Mouse (Mus musculus): ENCODE results near the gene Nfkbil1. TPM values are rescaled to one million over a fixed set of nuclear protein-coding genes. Genes with fewer than 3 reads are reported as not detected.

The Nfkbil1 gene
- polyA plus RNA-seq, 1 experiment: not detected

DNA sequence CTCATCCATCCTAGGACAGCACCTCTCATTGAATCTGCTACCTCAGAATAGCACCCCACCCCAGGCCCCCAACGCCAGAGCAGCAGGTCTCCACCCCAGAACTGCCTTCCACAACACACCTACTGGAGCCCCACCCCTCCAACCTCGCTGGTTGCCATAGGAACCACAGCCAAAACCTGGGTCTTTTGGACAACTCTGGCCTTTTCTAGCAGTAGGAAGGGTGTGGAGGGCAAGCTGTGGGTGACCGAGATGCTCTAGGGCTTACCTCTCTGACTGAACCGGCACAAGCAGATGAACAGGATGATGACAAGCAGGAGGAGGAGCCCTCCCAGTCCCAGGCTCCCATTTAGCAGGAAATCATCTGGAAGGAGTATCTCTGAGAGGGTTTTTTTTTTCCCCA, 48.9 kb downstream of the Nfkbil1 start:
- peaks cover 5% of the 10 kb centered on the region for H3K4me1 ChIP-seq (ENCODE audit: control insufficient read depth, insufficient read depth, low read length)
- 2% methylated on average over 4 of the region's 4 CpGs for WGBS
- TF ChIP-seq CTCF (IDR thresholded peaks at IDR 0.05; ENCODE audit: insufficient read depth, low read depth, low read length): no peak
- TF ChIP-seq POLR2A (IDR thresholded peaks at IDR 0.05; ENCODE audit: insufficient read depth, low read depth, low read length): no peak
- 0 out of 2 replicates have a peak overlapping the region, but pooled peaks have one; percentile 1 for H3K4me3 ChIP-seq (ENCODE audit: insufficient read depth, low read depth, low read length)
- no peak overlapping the region for H3K27ac ChIP-seq (ENCODE audit: insufficient read depth, low read depth, low read length)

DNA sequence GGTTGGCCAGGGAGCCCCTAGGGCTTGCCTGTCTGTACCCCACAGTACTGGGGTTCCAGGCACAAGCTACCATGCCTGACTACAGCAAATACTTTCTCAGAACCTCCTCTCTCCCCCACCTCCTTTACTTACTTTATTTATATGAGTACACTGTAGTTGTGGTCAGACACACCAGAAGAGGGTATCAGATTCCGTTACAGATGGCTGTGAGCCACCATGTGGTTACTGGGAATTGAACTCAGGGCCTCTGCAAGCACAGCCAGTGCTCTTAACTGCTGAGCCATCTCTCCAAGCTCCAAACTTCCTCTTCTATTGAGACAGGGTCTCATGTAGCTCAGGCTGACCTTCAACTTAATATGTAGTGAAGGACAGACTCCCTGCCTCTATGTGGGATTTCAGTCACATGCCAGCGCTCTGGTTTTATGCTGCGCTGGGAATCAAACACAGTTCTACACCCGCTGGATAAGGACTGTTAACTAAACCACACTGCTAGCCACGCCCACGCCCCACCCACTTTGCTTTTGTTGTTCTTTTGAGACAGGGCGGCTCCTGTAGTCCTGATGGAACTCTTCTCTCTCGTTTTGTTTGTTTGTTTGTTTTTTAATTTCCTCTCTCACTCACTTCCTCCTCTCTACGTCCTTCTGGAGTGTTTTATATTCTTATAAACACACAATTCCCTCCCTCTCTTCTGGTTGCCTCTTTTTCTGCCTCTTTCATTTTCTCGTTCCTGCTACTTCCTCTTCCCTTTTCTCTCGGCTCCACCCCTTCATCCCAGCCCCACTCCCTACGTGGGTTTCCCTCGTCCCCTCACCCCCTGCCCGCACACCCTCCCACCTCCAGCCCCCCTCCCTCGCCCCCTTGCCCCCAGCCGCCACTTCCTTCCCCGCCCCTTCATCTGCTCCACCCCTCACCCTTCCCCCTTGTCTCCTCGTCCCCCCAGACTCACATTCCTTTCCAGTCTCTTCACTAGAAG, 49.7 kb downstream of the Nfkbil1 start:
- H3K27ac ChIP-seq (ENCODE audit: insufficient read depth, low read depth, low read length): no peak overlapping the region
- H3K4me3 ChIP-seq (ENCODE audit: insufficient read depth, low read depth, low read length): no peak overlapping the region; the same call in none of the 2 replicates
- TF ChIP-seq POLR2A (IDR thresholded peaks at IDR 0.05; ENCODE audit: insufficient read depth, low read depth, low read length): no peak
- H3K4me1 ChIP-seq (ENCODE audit: control insufficient read depth, insufficient read depth, low read length): peaks cover 5% of the 10 kb centered on the region
- WGBS: 5% methylated on average over 18 of the region's 18 CpGs

DNA sequence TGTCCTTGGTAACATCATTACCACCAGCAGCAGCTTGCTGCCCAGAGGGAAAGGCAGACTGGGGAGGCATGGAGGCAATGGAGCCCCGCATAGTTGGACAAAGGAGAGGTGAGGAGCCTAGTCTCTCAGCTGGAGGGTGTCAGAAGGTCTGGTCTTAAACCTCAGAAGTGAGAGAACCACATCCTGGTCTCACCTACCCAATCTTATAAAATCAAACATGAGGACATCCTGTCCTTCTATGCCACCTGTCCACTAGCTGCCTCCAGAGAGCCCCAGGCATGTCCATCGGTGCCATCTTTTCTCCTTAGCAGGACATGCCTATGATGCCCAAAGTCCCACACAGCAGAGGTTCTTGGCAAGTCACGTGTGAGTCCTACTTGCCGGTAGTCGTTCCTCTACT, 55.5 kb downstream of the Nfkbil1 start:
- 88% methylated on average over 5 of the region's 5 CpGs for WGBS
- TF ChIP-seq POLR2A (IDR thresholded peaks at IDR 0.05; ENCODE audit: insufficient read depth, low read depth, low read length): no peak
- no peak for TF ChIP-seq CTCF (IDR thresholded peaks at IDR 0.05; ENCODE audit: insufficient read depth, low read depth, low read length)
- no peaks in the 10 kb centered on the region for H3K4me1 ChIP-seq (ENCODE audit: control insufficient read depth, insufficient read depth, low read length)
- no peak overlapping the region for H3K27ac ChIP-seq (ENCODE audit: insufficient read depth, low read depth, low read length)
- H3K4me3 ChIP-seq (ENCODE audit: insufficient read depth, low read depth, low read length): no peak overlapping the region

DNA sequence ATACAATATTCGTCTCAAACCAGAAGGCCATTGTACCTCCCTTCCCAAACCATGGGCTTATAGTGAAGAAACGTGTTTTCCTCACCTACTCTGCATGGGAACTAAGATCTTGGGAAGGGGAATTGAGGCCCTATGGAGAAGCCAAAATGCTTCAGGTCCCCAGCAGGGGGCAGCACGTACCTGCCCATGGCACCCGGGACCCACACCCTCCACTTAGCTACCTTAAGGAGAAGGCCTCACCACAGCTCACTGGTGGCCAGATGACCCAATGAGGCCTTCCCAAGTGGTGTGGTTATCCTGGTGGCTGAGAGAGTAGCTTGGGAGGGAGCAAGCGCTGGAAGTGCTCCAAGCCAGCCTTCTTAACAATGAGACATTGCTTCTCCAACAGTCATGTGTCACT, 57.1 kb downstream of the Nfkbil1 start:
- H3K4me3 ChIP-seq (ENCODE audit: insufficient read depth, low read depth, low read length): no peak overlapping the region
- H3K27ac ChIP-seq (ENCODE audit: insufficient read depth, low read depth, low read length): no peak overlapping the region
- WGBS: 27% methylated on average over 5 of the region's 5 CpGs
- TF ChIP-seq POLR2A (IDR thresholded peaks at IDR 0.05; ENCODE audit: insufficient read depth, low read depth, low read length) (no peak), CTCF (IDR thresholded peaks at IDR 0.05; ENCODE audit: insufficient read depth, low read depth, low read length) (peak; percentile 85)
- peaks cover under 1% of the 10 kb centered on the region; the same call in 1 of the 2 replicates for H3K4me1 ChIP-seq (ENCODE audit: control insufficient read depth, insufficient read depth, low read length)

DNA sequence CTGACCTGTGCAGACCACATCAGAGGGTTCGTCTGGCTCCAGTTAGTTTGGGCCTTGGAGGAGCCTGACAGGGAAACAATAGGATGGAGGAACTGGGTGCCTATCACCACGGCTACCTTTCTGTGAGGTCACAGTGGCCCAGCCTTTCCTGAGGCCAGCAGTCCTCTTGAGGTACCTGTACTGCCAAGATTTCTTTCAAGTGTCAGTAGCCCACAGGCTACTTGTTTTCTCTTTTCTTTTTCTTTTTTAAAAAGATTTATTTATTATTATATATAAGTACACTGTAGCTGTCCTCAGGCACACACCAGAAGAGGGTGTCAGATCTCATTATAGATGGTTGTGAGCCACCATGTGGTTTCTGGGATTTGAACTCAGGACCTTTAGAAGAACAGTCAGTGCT, 59.6 kb downstream of the Nfkbil1 start, which contains the start of gene Aif1:
TSS of gene Aif1 (minus strand) at position 101 of the 400 bp plus-strand sequence.
- TF ChIP-seq POLR2A (IDR thresholded peaks at IDR 0.05; ENCODE audit: insufficient read depth, low read depth, low read length) (no peak), CTCF (IDR thresholded peaks at IDR 0.05; ENCODE audit: insufficient read depth, low read depth, low read length) (no peak)
- Histone ChIP-seq H3K27ac (ENCODE audit: insufficient read depth, low read depth, low read length) (no peak within 1 kb of the TSS), H3K4me3 (ENCODE audit: insufficient read depth, low read depth, low read length) (no peak within 1 kb of the TSS), H3K4me1 (ENCODE audit: control insufficient read depth, insufficient read depth, low read length) (peaks cover 2% of the 10 kb centered on the region; the same call in 1 of the 2 replicates)
- WGBS: 70% methylated on average over 2 of the region's 2 CpGs

DNA sequence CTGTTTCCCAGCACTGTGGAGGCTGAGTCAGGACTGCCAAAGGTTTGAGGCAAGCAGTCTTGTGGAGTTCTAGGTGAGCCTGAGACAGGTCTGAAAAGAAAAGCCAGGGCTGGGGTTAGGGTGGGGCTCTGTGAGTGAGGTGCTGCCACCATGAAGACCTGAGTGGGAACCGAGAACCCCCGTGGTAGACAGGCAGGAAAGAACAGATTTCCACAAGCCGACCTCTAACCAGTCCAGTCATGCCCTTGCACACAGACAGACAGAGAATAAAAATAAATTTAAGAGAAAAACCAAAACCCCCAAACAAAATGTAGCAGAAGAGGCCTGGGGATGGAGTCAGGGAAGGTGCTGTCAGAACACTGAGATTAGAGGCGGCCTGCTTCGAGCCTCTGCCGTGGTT, 60.2 kb downstream of the Nfkbil1 start:
- 81% methylated on average over 6 of the region's 6 CpGs for WGBS
- TF ChIP-seq POLR2A (IDR thresholded peaks at IDR 0.05; ENCODE audit: insufficient read depth, low read depth, low read length): no peak
- TF ChIP-seq CTCF (IDR thresholded peaks at IDR 0.05; ENCODE audit: insufficient read depth, low read depth, low read length): no peak
- H3K4me3 ChIP-seq (ENCODE audit: insufficient read depth, low read depth, low read length): no peak overlapping the region
- H3K4me1 ChIP-seq (ENCODE audit: control insufficient read depth, insufficient read depth, low read length): peaks cover 2% of the 10 kb centered on the region; the same call in 1 of the 2 replicates
- H3K27ac ChIP-seq (ENCODE audit: insufficient read depth, low read depth, low read length): no peak overlapping the region

DNA sequence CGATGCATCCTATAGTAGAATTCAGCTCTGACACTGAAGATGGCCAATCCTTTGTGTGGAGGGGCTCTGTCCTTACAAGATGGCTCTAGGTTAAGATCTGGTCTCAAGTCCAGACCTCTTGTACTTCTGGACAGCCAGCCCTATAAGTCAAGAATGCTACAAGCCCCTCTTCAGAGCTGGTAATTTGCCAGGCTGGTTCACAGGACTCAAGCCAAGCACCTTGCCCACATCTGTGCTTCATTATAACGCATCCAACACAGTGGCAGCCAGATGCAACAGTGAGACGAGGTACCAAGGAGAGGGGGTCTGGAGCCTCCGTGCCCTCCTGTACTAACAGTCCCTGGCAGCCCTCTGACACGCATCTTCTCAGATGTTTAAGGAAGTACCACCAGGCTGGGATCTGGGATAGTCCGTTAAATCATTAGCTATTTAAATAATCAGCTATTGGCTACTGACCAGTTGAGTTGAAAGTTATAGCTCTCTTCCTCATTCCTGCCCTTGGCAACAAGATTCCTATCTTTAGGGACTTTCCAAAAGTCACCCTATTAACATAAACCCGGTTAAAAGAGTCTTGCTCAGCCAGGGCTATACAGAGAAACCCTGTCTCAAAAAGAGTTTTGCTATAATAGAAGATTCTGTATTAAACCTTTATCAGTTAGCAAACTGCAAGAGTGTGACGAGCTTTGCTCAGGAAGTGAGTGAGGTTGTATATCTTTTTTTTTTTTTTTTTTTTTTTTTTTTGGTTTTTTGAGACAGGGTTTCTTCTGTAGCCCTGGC, 61.2 kb downstream of the Nfkbil1 start:
- peaks cover 2% of the 10 kb centered on the region; the same call in 1 of the 2 replicates for H3K4me1 ChIP-seq (ENCODE audit: control insufficient read depth, insufficient read depth, low read length)
- TF ChIP-seq CTCF (IDR thresholded peaks at IDR 0.05; ENCODE audit: insufficient read depth, low read depth, low read length) (no peak), POLR2A (IDR thresholded peaks at IDR 0.05; ENCODE audit: insufficient read depth, low read depth, low read length) (no peak)
- WGBS: 62% methylated on average over 8 of the region's 8 CpGs
- no peak overlapping the region for H3K27ac ChIP-seq (ENCODE audit: insufficient read depth, low read depth, low read length)
- H3K4me3 ChIP-seq (ENCODE audit: insufficient read depth, low read depth, low read length): no peak overlapping the region

DNA sequence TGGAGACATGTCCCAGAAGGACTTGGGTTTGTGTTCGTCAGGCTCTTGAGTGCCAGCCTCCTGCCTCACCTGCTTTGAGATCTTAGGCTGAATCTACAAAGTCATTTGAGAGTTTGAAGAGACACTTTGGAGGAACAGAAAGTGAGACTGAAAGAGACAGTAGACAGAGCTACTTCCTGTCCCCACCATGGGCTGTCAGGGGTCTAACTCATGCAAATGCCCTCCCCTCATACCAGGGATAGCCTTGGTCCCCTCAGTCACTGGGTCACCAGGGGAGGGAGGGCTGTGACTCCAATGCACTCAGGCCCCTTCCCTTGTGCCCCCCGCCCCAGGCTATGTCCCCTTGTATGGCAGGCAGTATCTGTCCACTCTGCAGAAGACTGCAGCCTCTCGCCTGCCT, 62.3 kb downstream of the Nfkbil1 start:
- peaks cover 2% of the 10 kb centered on the region; the same call in 1 of the 2 replicates for H3K4me1 ChIP-seq (ENCODE audit: control insufficient read depth, insufficient read depth, low read length)
- 85% methylated on average over 3 of the region's 3 CpGs for WGBS
- TF ChIP-seq POLR2A (IDR thresholded peaks at IDR 0.05; ENCODE audit: insufficient read depth, low read depth, low read length): no peak
- TF ChIP-seq CTCF (IDR thresholded peaks at IDR 0.05; ENCODE audit: insufficient read depth, low read depth, low read length): no peak
- no peak overlapping the region for H3K27ac ChIP-seq (ENCODE audit: insufficient read depth, low read depth, low read length)
- H3K4me3 ChIP-seq (ENCODE audit: insufficient read depth, low read depth, low read length): no peak overlapping the region
